Mouse (Mus musculus) embryonic facial prominence, embryonic 15.5 days (tissue): ENCODE measurements around the gene Rbx1. TPM values are rescaled to one million over a fixed set of nuclear protein-coding genes. Genes with fewer than 3 reads are reported as not detected.

Source experiments
- ATAC-seq: fragments of 200-750 bp; cut with Nextera tagmentation; 2 replicates; pipeline ENCODE4 v1.8.0; 2017; ENCODE audit warnings: low read depth, moderate TSS enrichment; ENCODE audit not compliant: insufficient number of reproducible peaks, low FRiP score, low TSS enrichment
- H3K27ac ChIP-seq: fragments of 300-500 bp; sonication (generic); replicated peaks from 2 replicates; pipeline ENCODE4 v1.5.1; 2015; ENCODE audit warnings: mild to moderate bottlenecking, inconsistent platforms
- H3K27me3 ChIP-seq: fragments of 300-500 bp; sonication (generic); 2 replicates; pipeline ENCODE4 v1.6.1; 2015; ENCODE audit warnings: inconsistent platforms
- H3K36me3 ChIP-seq: fragments of 300-500 bp; sonication (generic); 2 replicates; pipeline ENCODE4 v1.6.1; 2015; ENCODE audit warnings: mild to moderate bottlenecking, inconsistent platforms
- H3K4me1 ChIP-seq: fragments of 300-500 bp; sonication (generic); 2 replicates; pipeline ENCODE4 v1.6.1; 2015; ENCODE audit warnings: inconsistent platforms
- H3K4me2 ChIP-seq: fragments of 300-500 bp; sonication (generic); replicated peaks from 2 replicates; pipeline ENCODE4 v1.6.1; 2015; ENCODE audit warnings: mild to moderate bottlenecking, inconsistent platforms
- H3K4me3 ChIP-seq: fragments of 300-500 bp; sonication (generic); replicated peaks from 2 replicates; pipeline ENCODE4 v1.5.1; 2015; ENCODE audit warnings: mild to moderate bottlenecking, inconsistent platforms
- H3K9ac ChIP-seq: fragments of 300-500 bp; sonication (generic); 2 replicates; pipeline ENCODE4 v1.6.1; 2015; ENCODE audit warnings: inconsistent platforms
- H3K9me3 ChIP-seq: fragments of 300-500 bp; sonication (generic); replicated peaks from 2 replicates; pipeline ENCODE4 v1.6.1; 2016; ENCODE audit warnings: inconsistent platforms
- WGBS: fragments of 180-500 bp; shearing (Covaris S2); methylation state at CpG from one replicate; pipeline ENCODE4 v1.1.7; 2015; 5-methylcytosine and 5-hydroxymethylcytosine counted together
- polyA plus RNA-seq: library from polyadenylated mRNA; unstranded; fragments of >200 nt; fragmentation: Nextera tagmentation; extraction: Ambion mirVana; gene quantifications from 2 replicates; pipeline ENCODE4 v1.2.1, GENCODE M21; 2015

The Rbx1 gene
- polyA plus RNA-seq, 1 experiment from 2014 or later = 418 TPM

DNA sequence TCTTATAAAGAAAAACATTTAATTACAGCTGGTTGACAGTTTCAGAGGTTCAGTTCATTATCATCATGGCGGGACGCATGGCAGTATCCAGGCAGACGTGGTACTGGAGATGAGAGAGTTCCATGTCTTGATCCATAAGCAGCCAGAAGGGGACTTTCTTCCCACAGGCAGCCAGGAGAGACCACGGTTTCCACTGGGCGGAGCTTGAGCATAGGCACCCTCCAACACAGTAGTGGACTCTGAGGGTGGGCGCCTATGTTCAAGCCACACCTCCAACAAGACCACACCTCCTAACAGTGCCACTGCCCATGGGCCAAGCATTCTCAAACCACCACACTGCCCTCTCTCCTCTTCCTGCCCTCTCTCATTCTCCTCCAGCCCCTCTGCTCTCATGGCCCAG, 17.6 kb downstream of the Rbx1 start:
- WGBS = 86% methylated on average over 6 of the region's 6 CpGs
- H3K4me3 ChIP-seq = no peak overlapping the region
- H3K4me1 ChIP-seq = no peaks in the 10 kb centered on the region
- H3K9me3 ChIP-seq = no peaks in the 10 kb centered on the region
- no peak for ATAC-seq
- H3K4me2 ChIP-seq = no peak overlapping the region
- no peak overlapping the region for H3K27ac ChIP-seq
- no peaks in the 10 kb centered on the region for H3K27me3 ChIP-seq
- H3K36me3 ChIP-seq = no peaks in the 10 kb centered on the region
- H3K9ac ChIP-seq = no peak overlapping the region

DNA sequence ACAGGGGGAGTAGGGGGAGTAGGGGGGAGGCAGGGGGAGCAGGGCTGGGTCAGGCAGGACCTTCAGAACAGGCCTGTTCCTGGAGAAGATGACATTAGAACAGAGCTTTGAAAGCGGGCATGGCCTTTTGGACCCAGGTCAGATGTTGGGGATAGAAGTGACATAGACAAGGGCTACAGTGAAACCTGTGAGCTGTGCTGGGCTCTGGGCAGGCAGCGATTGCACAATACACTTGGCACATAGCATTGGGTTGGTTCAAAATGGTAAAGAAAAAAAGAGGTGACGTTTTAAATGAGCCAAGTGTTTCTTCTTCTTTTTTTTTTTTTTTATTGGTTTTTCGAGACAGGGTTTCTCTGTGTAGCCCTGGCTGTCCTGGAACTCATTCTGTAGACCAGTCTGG, 19.4 kb downstream of the Rbx1 start:
- H3K4me1 ChIP-seq = no peaks in the 10 kb centered on the region
- no peaks in the 10 kb centered on the region for H3K9me3 ChIP-seq
- H3K27me3 ChIP-seq = no peaks in the 10 kb centered on the region
- no peak overlapping the region for H3K4me3 ChIP-seq
- no peak overlapping the region for H3K27ac ChIP-seq
- H3K9ac ChIP-seq = no peak overlapping the region
- 77% methylated on average over 4 of the region's 4 CpGs for WGBS
- no peak for ATAC-seq
- no peaks in the 10 kb centered on the region for H3K36me3 ChIP-seq
- H3K4me2 ChIP-seq = no peak overlapping the region

DNA sequence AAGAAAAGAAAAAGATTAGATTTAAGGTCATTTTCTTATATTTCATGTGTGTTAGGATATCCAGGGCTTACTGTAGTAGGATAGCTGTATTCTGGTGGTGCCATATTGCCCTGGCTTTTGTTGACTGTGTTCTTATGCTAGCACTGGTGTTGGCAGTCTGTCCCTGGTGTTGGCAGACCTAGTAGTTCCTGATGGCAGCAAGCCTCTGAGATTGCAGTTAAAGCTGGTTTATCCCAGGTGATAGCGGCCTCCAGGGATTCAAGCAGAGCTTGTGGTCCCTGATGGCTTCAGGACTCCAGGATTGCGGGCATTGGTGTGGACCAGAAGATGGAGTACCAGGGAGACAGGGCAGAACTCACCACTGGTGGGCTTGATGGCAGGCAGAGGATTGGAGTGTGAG, 37.4 kb downstream of the Rbx1 start:
- no peak overlapping the region for H3K9ac ChIP-seq
- no peaks in the 10 kb centered on the region for H3K27me3 ChIP-seq
- H3K4me1 ChIP-seq = no peaks in the 10 kb centered on the region
- H3K4me3 ChIP-seq = no peak overlapping the region
- H3K9me3 ChIP-seq = no peaks in the 10 kb centered on the region
- no peaks in the 10 kb centered on the region for H3K36me3 ChIP-seq
- ATAC-seq = no peak
- WGBS = 86% methylated on average over 2 of the region's 2 CpGs
- no peak overlapping the region for H3K4me2 ChIP-seq
- no peak overlapping the region for H3K27ac ChIP-seq

DNA sequence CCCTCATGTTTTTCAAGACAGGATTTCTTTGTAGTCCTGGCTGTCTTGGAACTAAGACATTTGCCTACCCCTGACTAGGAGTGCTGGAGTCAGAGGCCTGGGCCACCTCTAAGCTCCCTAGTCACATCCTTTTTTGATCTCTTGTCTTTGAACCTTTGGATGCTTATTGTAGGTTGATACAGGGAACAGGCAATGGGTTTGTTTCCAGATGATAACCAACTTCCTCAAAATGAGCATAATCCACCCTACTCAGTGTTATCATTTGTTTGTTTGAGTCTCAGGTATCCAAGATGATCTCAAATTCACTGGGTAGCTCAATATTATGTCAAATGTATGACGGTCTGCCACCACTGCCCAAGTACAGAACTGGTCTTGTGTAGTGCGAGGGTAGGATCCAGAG, 37.9 kb downstream of the Rbx1 start:
- 85% methylated on average over 2 of the region's 2 CpGs for WGBS
- H3K9me3 ChIP-seq = no peaks in the 10 kb centered on the region
- no peak overlapping the region for H3K4me2 ChIP-seq
- H3K4me1 ChIP-seq = no peaks in the 10 kb centered on the region
- no peak overlapping the region for H3K4me3 ChIP-seq
- H3K27ac ChIP-seq = no peak overlapping the region
- H3K36me3 ChIP-seq = no peaks in the 10 kb centered on the region
- H3K27me3 ChIP-seq = no peaks in the 10 kb centered on the region
- H3K9ac ChIP-seq = no peak overlapping the region
- no peak for ATAC-seq

DNA sequence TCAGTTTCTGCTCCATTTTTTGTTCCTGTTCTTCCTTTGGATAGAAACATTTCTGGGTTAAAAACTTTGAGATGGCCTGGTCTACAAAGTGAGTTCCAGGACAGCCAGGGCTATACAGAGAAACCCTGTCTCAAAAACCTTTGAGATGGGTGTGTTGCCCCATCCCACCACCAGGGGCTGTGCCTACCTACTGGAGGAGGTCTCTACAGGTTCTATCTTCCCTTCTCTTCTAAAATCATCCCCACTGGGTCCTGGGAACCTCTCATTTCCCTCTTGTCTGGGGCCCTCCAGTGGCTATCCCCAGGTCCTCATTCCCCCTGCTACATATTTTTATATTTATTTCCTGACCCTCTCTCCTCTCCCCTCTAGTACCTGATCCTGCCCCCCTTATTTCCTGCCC, 41.1 kb downstream of the Rbx1 start:
- Histone ChIP-seq H3K9me3 (no peaks in the 10 kb centered on the region), H3K36me3 (no peaks in the 10 kb centered on the region)
- ATAC-seq = no peak

DNA sequence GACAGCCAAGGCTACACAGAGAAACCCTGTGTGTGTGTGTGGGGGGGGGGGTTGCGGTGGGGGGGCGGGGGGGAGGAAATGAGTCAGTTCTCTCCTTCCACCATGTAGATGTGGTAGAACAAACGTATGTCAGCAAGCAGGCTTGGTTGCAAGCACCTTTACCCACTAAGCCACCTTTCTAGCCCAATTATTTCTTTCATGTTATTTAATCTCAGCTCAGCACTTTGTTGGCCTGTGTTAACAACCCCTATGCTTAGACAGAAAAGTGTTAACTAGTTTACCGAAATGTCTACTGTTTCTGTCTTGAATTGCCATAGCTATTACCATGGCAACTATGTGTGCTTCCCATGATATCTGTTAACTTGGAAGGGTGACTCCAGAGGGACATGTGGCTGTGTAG, 44.5 kb downstream of the Rbx1 start:
- H3K4me3 ChIP-seq = no peak overlapping the region
- no peaks in the 10 kb centered on the region for H3K36me3 ChIP-seq
- H3K9ac ChIP-seq = no peak overlapping the region
- H3K9me3 ChIP-seq = no peaks in the 10 kb centered on the region
- H3K27me3 ChIP-seq = no peaks in the 10 kb centered on the region
- no peak overlapping the region for H3K27ac ChIP-seq
- WGBS = 73% methylated on average over 4 of the region's 4 CpGs
- peaks cover 15% of the 10 kb centered on the region for H3K4me1 ChIP-seq
- no peak overlapping the region for H3K4me2 ChIP-seq
- no peak for ATAC-seq

More for the DNA sequence above, 41.1 kb downstream of the Rbx1 start:
- Histone ChIP-seq H3K4me3 (no peak overlapping the region), H3K9ac (no peak overlapping the region), H3K4me2 (no peak overlapping the region), H3K4me1 (no peaks in the 10 kb centered on the region), H3K27me3 (no peaks in the 10 kb centered on the region), H3K27ac (no peak overlapping the region)

DNA sequence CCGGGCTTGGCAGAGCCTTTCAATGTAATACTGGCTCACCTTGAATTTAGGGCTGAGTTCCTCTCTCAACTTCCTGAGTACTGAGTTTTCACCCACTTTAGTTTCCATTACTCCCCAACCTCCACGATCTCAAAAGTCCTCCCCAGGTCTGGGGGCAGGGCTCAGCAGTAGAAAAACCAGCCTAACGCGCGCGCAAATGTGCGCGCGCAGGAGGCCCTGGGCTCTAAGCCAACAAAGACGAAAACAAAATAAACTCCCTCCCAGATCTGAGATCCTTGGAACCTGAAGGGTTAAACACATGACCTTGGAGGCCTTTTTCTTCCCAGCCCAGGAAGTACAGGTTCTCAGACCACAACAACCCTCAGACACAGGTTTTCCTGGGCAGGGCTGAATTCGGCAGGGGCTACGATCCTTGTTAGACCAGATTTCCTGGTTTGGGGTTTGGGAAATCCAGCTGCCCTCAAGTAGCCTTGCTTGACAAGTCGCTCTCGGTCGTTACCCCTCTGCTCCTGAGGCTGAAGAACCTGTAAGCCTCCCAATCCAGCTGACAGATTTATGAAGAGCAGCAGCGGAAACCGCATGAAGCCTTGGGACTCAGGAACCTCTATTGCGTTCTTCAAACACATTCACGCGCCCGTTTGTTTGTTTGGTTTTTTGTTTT, 45.6 kb downstream of the Rbx1 start:
- Histone ChIP-seq H3K4me1 (peaks cover 15% of the 10 kb centered on the region), H3K36me3 (no peaks in the 10 kb centered on the region), H3K4me2 (peak overlapping the region; percentile 43), H3K27me3 (no peaks in the 10 kb centered on the region), H3K9me3 (no peaks in the 10 kb centered on the region), H3K9ac (no peak overlapping the region), H3K27ac (peak overlapping the region; percentile 71), H3K4me3 (peak overlapping the region; percentile 25)
- no peak for ATAC-seq
- 28% methylated on average over 21 of the region's 21 CpGs for WGBS

DNA sequence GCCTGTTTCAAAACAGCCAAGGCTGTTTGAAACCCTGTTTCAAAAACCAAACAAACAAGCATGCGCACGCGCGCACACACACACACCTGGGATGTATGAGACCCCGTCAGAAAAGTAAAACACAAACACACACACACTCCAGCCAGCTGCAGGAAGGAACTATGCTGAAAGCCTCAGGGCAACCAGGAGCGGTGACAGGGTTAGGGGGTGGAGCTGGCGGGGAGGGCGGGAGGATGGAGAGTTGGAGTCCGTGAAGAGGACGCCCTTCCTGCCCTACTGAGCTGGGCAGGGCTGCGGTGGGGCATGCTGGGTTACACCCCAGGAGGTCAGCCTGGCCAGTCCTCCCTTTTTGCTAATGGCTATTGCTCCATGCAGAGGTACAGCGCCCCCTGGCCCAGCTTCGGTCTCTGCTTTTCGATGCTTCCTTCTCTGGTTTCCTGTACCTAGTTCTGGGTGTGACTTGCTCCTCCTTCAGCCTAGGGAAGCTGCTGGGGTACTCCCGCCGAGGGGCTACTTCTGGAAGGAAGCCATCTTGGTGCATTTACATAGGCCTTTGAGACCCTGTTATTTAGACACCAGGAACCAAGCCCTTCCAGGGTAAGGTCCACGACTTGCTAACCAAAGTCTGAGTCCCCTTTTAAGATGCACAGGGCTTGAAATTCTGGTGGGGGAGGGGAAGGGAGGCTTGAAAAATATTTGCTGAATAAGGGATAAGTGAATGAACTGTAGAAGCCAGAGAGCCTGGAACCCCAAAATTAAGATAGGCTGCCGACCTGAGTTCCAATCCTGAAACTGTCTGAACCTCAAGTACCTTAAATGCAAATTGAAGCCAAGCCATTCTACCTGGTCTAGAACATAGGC, 48.2 kb downstream of the Rbx1 start:
- peak; percentile 88 for ATAC-seq
- no peaks in the 10 kb centered on the region for H3K36me3 ChIP-seq
- H3K9me3 ChIP-seq = no peaks in the 10 kb centered on the region
- peak overlapping the region; percentile 73 for H3K4me2 ChIP-seq
- no peak overlapping the region for H3K9ac ChIP-seq
- H3K27ac ChIP-seq = peak overlapping the region; percentile 63
- H3K27me3 ChIP-seq = no peaks in the 10 kb centered on the region
- 7% methylated on average over 18 of the region's 18 CpGs for WGBS
- H3K4me3 ChIP-seq = peak overlapping the region; percentile 44
- H3K4me1 ChIP-seq = peaks cover 15% of the 10 kb centered on the region

DNA sequence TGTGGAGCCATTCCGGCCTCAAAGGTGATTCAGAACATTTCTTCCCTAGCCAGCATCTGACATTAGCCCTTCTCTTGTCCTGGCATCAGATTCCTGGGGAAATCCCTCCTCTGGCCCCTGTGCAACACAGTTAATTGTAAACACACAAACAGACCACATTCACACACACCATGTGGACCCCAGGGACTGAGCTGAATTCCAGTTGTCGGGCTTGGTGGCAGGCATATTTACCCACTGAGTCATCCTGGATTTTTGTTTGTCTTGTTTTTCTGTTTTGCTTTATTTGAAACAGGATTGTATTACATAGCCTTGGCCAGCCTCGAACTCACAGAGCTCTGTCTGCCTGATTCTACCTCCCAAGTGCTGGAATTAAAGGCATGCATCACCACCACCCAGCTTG, 49.1 kb downstream of the Rbx1 start:
- WGBS = 52% methylated on average over 3 of the region's 3 CpGs
- H3K36me3 ChIP-seq = no peaks in the 10 kb centered on the region
- ATAC-seq = no peak
- H3K4me2 ChIP-seq = no peak overlapping the region
- H3K9me3 ChIP-seq = no peaks in the 10 kb centered on the region
- H3K4me1 ChIP-seq = peaks cover 15% of the 10 kb centered on the region
- no peak overlapping the region for H3K4me3 ChIP-seq
- no peaks in the 10 kb centered on the region for H3K27me3 ChIP-seq
- H3K27ac ChIP-seq = no peak overlapping the region
- no peak overlapping the region for H3K9ac ChIP-seq

DNA sequence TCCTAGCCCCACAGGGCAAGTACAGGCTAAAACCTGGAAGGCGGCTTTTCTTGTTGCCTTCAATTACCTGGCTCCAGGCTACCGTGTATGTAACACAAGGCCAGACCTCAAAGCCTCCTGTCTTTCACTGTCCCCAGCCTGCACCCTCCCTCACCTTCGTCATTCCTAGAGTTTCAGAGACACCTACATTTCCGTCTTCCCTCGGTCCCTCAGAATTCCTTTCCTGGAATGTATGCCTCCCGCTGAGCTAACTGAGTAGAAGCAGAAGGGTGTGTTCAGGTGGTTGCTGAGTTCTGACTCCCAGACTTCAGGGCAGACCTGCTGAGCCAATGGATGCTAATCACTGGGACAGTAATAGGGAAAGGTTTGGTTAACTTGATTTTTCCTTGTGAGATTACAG, 51.9 kb downstream of the Rbx1 start:
- no peaks in the 10 kb centered on the region for H3K9me3 ChIP-seq
- H3K4me3 ChIP-seq = no peak overlapping the region
- no peak overlapping the region for H3K4me2 ChIP-seq
- peaks cover 24% of the 10 kb centered on the region for H3K4me1 ChIP-seq
- no peak overlapping the region for H3K9ac ChIP-seq
- WGBS = 37% methylated on average over 6 of the region's 6 CpGs
- no peak overlapping the region for H3K27ac ChIP-seq
- no peaks in the 10 kb centered on the region for H3K27me3 ChIP-seq
- ATAC-seq = no peak
- no peaks in the 10 kb centered on the region for H3K36me3 ChIP-seq

DNA sequence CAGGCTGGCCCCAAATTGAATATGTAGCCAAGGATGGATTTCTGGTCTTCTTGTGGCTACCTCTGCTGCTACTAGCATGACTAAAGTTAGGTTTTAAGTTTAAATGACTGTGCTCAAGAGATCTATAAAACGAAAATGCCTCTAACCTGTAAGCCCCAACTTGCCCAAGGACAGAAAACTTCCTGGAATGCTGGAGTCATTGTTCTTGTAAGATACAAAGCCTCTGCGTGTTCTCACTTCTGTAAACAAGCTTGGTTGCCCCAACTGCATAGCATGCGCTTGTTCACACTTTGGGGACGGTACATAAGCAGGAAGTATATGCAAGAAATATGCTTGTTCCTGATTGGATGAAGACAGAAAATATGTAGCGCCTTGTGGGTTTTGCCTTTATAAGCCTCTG, 52.7 kb downstream of the Rbx1 start:
- WGBS = 71% methylated on average over 5 of the region's 5 CpGs
- Histone ChIP-seq H3K9me3 (no peaks in the 10 kb centered on the region), H3K4me1 (peaks cover 24% of the 10 kb centered on the region), H3K4me2 (no peak overlapping the region), H3K9ac (no peak overlapping the region), H3K27me3 (no peaks in the 10 kb centered on the region), H3K36me3 (no peaks in the 10 kb centered on the region), H3K4me3 (no peak overlapping the region), H3K27ac (no peak overlapping the region)
- no peak for ATAC-seq
